Mouse (Mus musculus): Measurements from ENCODE around the gene Pde10a.

The Pde10a gene

DNA sequence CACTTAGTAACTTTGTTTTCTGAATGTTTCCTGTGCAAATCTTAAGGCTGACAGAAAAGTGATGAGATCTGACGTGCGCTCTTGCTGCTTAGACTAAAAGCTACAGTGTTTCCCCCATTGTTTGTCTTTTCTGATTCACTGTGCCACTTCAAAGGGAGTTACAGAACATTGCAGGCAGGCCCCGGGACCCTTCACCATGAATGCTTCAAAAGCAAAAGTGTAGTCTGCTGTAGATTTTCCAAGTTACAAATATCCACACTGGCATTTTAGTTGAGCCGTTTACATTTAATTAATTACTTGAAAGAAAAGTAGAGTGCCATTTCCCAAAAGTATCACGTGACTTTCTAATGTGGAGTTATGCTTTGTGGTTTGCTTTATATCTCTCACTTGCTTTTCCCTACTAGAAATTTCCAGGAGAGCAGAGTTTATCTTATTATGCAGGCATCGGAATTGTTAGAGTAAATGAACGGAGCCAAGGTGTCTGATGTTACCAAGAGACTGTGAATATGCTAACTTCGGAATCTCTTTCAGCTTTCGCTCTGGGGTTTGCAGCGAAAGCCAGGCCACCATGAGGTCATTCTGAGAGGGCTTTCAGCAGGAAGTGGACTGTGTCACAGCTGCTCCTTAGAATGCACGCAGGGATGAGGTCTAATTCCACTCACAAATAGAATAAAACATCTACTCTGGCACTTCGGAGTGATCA lies 447.1 kb downstream of the Pde10a start:
- DNase-seq (ENCODE audit: low spot score), result no peak

DNA sequence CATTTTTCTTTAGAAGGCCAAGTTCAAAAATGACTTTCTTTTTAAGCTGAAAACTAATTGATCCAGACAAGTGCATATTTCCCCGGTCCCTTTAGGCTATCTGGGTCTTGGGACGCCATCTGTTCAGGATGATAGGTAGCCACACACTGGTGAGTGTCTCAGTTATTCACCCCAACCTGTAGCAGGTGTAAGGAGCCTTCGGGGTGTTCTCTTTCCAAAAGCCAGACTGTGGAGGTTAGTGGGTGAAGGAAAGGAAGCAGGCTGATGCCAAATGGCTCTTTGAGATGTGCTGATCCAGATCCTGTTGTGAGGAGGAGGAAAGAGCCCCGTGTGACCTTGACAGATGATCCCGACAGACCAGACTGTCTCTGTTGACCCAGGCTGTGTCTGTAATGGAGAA lies 448.2 kb downstream of the Pde10a start:
- no peak for DNase-seq (ENCODE audit: low spot score)

DNA sequence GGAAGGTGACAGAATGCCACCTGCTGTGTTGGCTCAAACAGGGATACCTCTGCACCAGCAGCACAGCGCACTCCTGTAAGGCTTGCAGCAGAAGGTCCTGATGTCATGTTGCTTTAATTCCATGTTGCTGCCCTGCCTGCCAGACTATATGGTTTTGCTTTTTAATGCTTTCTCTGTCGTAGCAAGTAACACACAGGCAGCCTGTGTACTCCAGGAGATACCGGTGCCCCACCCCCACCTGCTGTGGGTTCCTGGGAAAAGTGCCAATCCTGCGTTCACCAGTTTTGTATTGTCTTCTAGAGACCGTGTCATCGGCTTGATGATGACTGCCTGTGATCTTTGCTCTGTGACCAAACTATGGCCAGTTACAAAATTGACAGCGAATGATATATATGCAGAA lies 449.3 kb downstream of the Pde10a start:
- no peak for DNase-seq (ENCODE audit: low spot score)

DNA sequence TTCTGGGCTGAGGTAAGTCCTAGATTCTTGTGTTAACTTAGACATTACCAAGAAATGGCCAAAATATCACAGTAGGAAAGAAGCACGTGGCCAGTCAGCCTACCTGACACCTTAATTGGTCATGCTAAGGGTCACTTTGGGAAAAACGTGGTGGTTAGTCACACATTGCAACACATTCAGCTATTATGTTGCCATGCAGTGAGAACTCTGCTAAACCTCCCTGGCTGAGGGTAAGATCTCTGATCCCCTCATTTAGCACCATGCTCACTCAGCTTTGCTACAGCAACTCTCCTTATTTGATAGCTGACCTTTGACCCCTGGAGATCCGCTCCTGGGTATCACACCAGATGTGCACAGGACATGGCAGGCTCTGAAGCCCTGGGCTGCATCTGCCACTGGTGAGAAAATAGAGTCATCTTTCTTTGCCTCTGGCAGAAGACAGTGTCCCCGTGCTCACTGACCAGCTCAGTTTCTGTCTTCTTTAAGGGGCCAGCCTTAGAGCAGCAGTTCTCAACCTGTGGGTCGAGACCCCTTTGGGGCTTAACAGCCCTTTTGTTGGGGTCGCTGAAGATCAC lies 449.7 kb downstream of the Pde10a start:
- no peak for DNase-seq (ENCODE audit: low spot score)

DNA sequence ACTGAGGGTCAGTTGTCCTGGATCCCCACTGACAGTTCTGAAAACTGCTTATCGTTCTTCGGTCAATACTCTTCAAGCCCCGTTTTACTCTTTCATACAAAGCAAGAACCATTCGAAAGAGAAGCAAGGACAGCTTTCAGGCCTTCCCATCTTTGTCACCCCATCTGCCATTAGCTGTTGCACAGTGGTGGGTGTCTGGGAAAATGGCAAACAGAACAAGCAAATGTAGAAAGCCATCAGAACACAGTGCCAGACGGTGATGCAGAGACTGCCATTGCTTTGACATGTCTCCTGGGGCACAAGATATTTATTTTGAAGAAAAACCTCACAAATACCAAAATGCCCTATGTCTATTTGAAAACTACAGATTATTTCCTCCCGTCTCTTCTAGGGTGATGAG lies 451.6 kb downstream of the Pde10a start:
- DNase-seq (ENCODE audit: low spot score), result no peak

DNA sequence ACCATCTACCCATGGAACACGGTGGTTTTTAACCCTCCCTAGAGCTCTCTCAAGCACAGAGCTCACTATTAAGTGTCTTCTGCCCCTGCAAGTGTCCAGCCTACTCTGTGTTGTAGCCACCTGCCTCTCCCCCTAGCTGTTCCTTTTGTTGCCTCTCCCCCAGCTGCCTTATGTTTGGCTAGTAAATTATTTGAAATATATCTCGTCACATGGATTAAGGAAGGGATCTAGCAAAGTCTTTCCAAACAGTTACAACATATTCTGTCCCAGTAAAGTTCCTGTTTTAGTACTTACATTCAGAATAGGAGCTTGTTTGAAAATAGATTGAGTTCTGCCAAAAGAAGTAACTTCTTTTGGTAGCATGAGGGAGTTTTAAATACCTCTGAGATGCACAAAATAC lies 452.1 kb downstream of the Pde10a start:
- DNase-seq (ENCODE audit: low spot score), result no peak

DNA sequence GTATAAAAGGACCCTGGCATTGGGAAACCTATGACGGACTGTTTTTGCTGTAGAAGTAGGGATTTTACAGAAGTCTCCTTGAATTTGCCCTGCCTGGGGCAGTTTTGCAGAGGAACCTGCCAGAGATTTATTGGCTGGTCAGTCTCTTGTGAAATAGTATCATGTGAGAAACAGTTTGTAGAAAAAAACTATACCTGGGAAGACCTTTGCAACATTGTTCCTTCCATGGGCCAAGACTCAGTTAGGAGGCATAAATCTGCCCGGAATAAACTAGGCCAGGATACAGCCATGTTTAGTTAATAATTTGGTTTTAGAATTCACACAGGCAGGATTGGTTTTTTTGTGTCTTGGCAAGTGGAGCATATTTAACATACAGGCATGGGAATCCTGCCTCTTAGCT lies 458.4 kb downstream of the Pde10a start:
- no peak for DNase-seq (ENCODE audit: low spot score)

DNA sequence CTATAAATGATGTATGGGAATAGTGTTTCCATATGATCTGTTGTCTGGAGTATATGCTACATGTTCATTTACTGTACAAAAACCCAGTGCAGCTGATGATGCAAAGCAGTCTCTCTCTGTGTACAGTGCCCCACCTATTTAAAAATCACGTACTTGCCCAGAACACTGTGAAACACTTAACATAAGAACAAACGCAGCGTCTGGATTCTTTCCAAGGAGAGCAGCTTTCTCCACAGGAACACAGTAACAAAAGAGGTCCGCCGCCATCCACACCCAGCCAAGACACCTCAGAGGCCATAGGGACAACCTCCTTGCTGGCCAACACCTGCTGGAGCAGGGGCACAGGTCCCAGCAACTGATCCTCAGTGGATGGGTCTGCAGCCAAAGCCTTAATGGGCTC lies 460.5 kb downstream of the Pde10a start:
- DNase-seq (ENCODE audit: low spot score), result peak; percentile 62

DNA sequence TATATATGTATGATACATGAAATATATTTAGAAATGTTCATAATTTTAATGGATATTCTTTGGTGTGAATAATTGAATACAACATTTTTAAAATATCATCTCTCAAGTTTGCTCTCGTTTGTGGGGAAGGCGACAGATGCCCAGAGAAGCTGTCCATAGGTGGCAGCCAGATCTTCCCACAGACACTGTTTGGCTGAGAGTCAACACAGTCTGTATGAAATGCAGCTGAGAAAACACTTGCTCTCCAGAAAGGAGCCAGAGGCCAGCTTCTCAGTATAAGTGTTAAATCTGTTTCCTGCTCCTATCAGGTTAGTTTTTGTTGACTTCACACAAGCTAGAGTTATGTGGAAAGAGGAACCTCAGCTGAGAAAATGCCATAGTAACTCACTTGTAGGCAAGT lies 461.4 kb downstream of the Pde10a start:
- DNase-seq (ENCODE audit: low spot score), result no peak

DNA sequence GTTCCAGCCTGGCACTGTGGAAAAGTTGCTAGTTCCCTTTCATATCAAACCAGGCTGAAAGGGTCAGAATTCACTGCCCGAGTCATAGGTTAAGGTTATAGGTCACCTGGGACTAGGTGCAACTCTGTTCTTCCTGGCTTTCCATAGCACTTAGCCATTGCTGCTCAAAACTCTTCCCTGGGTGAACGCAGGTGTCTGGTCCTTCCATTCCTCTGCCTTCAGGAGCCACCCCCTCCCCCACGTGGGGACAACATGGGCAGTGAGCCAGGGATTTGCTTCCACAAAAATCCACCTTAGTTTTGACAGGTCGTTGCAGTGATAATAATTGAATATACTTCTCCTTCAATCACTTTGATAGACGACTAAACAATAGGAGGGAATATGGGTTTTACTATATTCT lies 462.2 kb downstream of the Pde10a start:
- no peak for DNase-seq (ENCODE audit: low spot score)

DNA sequence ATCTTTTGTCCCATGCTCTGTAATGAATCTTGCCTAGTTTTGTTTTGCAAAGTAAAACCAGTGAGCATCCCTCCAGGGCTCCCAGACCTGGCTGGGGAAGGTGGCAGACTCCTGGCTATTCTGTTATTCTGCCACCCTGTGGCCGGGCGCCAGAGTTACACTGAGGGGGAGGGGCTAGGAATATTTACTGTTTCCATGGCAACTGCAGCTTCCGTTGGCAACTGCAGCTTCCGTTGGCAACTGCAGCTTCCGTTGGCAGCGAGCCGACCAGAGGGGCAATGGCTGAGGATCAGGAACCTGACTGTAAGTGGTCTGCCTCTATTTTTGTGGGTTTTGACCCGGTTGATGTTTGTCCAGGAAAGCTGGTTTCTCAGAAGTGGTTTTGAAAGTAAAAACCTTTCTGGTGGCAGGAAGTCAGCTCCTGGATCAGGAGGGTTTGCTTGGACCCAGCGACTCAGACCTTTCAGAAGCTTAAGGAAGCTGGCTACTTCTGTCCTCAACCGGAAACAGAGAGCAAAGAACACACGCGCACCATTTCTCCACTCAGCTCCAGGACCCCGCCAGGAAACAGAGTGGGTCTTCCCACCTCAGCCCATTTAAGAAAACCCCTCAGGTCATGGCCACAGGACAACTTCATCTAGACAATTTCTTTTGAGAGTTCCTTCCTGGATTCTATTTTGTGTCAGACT lies 463.1 kb downstream of the Pde10a start, which contains the start of gene 1700010I14Rik:
Gene 1700010I14Rik, plus strand, starts transcription at position 215 of the 689 bp plus-strand sequence.
- peak; percentile 88 for DNase-seq (ENCODE audit: low spot score)

DNA sequence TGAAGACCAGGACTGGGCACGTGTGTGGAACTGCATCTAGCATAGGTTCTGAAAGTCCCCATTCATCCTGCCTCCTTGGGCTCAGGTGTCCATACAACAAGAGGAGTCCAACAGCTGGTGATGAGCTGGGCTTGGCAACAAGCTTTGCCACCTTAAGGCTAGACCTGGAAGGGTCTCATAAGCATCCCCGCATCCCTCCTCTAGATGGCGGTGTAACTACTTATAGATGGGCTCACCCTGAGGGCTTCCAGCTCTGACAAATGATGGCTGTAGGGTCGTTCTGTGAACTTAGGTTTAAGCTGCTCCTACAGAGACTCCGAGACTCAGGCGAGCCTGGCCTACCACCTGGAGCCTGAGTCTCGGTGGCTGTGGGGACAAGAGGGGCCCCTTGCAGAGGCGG lies 466.0 kb downstream of the Pde10a start:
- no peak for DNase-seq (ENCODE audit: low spot score)

DNA sequence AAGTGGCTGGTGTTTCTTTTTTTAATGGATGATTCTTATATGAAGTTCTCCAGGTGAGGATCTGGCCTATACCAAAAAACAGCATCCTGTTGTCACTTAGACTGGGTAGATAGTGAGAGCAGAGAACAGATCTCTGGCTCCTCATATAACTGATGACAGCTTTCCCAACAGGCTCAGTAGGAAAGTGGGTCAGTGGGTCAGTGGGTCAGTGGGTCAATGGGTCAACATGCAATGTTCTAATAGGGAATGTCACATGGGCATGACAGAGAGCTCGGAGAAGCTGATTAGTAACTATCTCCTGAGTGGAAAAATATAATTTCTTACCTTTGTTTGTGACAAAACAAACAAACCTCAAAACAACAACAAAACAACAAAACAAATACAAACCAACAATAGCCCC lies 470.2 kb downstream of the Pde10a start:
- DNase-seq (ENCODE audit: low spot score), result no peak

DNA sequence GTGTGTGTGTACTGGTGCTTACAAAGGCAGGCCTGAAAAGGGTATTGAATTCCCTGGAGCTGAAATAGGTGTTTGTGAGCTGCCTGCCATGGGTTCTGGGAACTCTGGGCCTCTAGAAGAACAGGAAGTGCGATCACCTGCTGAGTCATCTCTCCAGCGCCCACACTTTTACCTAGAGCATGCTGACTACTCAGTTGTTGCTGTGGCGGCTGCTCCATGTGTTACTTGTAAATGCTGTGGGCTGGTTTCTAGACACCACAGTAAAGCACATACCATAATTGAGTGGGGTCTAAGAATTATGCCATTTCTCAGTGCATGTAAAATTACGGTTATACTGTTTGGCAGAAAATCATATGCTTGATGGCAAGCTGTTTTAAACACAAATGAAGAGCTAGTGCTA lies 477.3 kb downstream of the Pde10a start:
- no peak for DNase-seq (ENCODE audit: low spot score)

DNA sequence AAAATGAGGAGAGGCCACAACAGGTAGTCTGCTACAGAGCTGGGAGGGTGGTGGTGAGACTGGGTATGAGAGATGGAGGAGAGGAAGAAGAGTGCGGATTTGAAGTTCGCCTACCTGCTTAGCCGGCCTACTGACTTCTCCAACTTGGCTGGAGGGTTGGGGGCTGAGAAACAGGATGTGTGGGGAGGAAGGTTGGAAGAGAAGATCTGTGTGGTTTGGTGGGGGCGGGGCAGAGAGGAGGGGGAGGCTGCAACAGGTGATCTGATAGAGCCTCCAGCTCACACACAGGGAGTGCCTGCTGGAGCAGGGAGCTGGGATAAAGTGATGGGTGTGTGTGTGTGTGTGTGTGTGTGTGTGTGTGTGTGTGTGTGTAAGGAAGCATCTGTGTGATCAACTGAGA lies 479.3 kb downstream of the Pde10a start:
- DNase-seq (ENCODE audit: low spot score), result no peak

DNA sequence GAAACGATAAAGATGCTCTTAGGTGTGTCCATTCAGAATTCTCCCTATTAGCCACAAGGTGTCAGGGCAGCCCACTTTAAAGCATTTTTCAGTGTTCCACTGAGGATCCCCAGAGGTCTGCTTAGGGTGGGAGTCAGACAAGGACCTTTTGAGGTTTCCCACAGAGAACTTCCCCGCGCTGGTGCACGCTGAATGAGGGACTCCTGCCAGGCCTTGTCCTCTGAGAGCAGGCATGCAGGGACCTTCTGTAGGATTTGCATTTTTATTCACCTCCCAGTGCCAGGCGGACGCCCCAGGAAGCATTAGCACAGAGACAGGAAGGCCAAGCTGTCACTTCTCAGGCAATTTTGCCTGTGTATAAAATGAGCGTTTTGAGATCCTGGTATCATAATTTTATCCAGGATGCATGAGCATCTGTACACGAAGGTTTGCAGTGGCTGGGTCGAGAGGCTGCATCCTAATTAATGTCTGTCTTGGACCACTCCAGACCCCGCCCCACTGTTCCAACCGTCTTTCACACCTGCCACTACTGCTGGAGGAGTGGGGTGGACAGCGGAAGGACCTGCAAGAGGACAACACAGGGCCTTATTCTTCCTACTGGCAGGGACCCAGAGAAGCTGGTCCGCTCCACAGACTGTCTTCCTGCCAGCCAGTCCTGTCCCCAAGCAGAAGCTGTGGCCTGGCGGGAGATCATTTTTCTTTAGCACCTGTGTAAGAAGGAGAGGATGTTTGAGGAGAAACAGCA lies 498.2 kb downstream of the Pde10a start:
- no peak for DNase-seq (ENCODE audit: low spot score)

DNA sequence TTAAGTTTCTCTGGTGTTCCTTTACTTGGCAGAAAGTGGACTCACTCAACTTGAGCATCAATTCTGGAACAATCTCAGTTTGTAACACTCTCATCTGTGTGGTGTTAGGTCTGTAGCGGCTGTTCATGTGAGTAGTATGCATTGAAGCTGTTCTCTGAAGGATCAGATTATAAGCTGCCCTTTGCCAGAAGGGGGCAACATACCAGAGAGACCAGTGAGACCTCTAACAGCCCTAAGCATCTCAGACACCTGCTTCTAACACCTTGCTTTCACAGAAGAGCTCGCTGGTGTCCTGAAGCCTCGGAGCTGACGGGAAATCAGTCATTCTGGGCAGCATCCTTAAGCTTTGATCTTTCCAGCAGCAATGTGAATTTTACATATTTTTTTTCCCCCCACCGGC lies 505.0 kb downstream of the Pde10a start:
- no peak for DNase-seq (ENCODE audit: low spot score)

DNA sequence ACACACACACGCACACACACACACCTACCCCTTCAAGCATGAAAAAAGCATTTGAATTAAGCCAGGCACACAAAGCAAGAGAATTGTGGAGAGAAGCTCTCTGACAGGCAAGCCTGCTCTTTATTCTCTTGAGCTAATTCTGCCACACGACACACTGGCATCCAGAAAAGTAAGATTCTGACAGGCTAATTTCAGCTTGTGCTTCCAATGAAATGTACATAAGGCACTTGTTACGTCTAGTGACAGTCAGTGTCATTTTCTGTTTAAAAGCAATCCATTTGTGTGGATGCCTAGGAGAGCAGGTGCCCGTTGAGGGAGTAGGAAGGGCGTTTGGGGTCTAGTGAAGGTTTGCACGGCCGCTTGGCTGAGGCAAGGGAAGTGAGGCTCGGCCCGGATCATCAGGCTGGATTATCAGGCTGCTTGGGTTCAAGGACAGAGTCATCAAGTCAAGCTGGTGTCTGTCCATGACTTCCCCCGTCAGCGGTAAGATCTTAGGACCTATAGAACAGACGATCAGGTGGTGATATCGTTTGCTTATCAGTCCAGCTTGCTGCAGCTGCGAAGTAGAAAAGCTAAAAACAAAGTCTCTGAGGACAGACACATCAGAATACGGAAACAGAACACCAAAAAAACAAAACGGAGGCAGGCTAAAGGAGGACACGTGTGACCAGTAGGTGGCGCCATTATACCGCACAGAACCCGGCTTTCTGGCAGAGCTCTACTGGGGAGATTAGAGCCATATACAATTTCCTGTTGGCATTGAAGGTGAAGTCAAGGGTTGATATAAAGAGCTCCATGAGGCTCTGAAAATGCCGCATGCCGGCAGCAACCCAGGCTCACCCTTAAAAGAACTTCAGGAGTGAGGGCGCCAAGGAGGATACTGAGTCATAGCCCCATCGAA lies 506.3 kb downstream of the Pde10a start:
- DNase-seq (ENCODE audit: low spot score), result peak; percentile 65

DNA sequence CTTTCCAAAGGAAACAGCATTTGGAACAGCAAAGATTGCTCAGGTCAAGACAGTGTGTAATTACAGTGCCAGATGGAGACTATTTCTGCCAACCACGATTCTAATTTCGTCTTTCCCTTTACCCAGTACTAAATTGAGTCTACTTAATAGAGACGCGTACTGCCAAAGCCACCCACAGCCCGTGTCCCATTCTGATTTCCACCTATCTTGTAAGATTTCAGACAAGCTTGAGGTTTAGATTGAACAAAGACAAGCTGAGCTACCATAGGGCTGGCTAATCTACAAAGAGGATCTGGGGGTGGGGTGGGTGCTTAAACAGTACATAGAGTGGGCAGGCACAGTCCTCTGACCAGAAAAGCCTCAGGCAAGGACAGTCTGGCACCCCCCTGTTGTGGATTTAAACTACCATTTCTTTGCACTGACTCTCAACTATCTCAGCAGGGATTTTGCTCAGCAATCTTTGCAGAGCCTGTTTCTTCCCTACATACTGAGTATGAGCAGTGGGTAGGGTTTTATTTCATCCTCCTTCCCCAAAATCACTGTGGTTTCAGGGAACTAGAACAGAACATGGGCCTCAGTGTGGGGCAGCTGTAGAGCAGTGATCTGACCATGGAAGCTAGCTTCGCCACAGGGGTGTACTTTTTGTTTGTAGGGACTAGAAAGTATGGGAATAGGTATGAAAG lies 507.3 kb downstream of the Pde10a start:
- no peak for DNase-seq (ENCODE audit: low spot score)

DNA sequence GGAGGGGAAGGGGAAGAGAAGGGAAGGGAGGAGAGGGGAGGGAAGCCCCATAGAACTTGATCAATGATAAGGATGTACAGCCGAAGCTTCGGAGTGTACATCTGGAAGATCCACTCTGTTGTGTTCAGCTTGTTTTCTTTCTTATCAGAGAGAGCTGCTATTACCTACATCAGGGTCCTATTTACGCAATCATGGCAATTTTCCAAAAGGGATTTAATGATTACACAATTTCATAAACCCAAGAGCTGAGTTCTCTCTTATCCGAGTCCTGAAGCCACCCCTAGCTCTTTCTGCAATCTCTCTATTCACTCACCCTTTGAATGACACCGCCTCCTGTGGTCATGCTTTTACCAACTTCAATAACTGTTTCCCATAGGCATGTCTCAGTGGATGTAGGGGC lies 508.3 kb downstream of the Pde10a start:
- no peak for DNase-seq (ENCODE audit: low spot score)
